Mouse (Mus musculus) liver, postnatal 0 days (tissue): ENCODE measurements around the gene Gm20388. TPM values are rescaled to one million over a fixed set of nuclear protein-coding genes. Genes with fewer than 3 reads are reported as not detected.
A peak's percentile ranks its signal among the peaks of the same experiment; 100 is the strongest.

Experiments
- ATAC-seq: fragments of 200-750 bp; cut with Nextera tagmentation; 2 replicates; pipeline ENCODE4 v1.8.0; 2017; ENCODE audit warnings: mild to moderate bottlenecking, moderate library complexity
- DNase-seq: peaks from one replicate; pipeline ENCODE4 v3.0.0-alpha.2; 2016
- H3K27ac ChIP-seq: fragments of 300-500 bp; sonication (generic); 2 replicates; pipeline ENCODE4 v1.5.1; 2014; ENCODE audit warnings: antibody characterized with exemption, moderate library complexity, mild to moderate bottlenecking, low read depth
- H3K27me3 ChIP-seq: fragments of 300-500 bp; sonication (generic); 2 replicates; pipeline ENCODE4 v1.6.1; 2014; ENCODE audit warnings: low read length, control low read depth, mixed read lengths; ENCODE audit not compliant: insufficient read depth
- H3K36me3 ChIP-seq: fragments of 300-500 bp; sonication (generic); replicated peaks from 2 replicates; pipeline ENCODE4 v1.6.1; 2014; ENCODE audit warnings: mild to moderate bottlenecking, control low read depth, low read length, moderate library complexity, mixed read lengths; ENCODE audit not compliant: insufficient read depth
- H3K4me1 ChIP-seq: fragments of 300-500 bp; sonication (generic); 2 replicates; pipeline ENCODE4 v1.6.1; 2014; ENCODE audit warnings: antibody characterized with exemption, mild to moderate bottlenecking, control low read depth; ENCODE audit not compliant: insufficient read depth
- H3K4me2 ChIP-seq: fragments of 300-500 bp; sonication (generic); 2 replicates; pipeline ENCODE4 v1.6.1; 2014; ENCODE audit warnings: low read depth, mild to moderate bottlenecking, low read length, moderate library complexity, mixed read lengths
- H3K4me3 ChIP-seq: fragments of 300-500 bp; sonication (generic); 2 replicates; pipeline ENCODE4 v1.5.1; 2014; ENCODE audit warnings: low read depth, low read length
- H3K9ac ChIP-seq: fragments of 300-500 bp; sonication (generic); replicated peaks from 2 replicates; pipeline ENCODE4 v1.6.1; 2014; ENCODE audit warnings: mild to moderate bottlenecking, moderate library complexity
- H3K9me3 ChIP-seq: fragments of 300-500 bp; sonication (generic); 2 replicates; pipeline ENCODE4 v1.6.1; 2016; ENCODE audit warnings: mild to moderate bottlenecking, control low read depth, low read length, mixed read lengths
- CTCF ChIP-seq: sonication (generic); IDR thresholded peaks from 2 replicates; pipeline ENCODE4 v1.5.1; 2016; ENCODE audit warnings: antibody characterized with exemption, low read depth
- EP300 ChIP-seq: IDR thresholded peaks from 2 replicates; pipeline ENCODE4 v1.6.1; 2016; ENCODE audit warnings: antibody characterized with exemption, low read depth, mild to moderate bottlenecking
- whole genome bisulfite sequencing: fragments of 180-500 bp; shearing (Covaris S2); extraction: QIAGEN DNeasy Blood & Tissue Kit; methylation state at CpG from one replicate; pipeline ENCODE4 v1.1.7; 2014; ENCODE audit not compliant: insufficient replicate concordance; 5-methylcytosine and 5-hydroxymethylcytosine counted together
- polyA plus RNA-seq: library from polyadenylated mRNA; unstranded; fragments of >200 nt; fragmentation: Nextera tagmentation; extraction: Ambion mirVana; gene quantifications from 2 replicates; pipeline ENCODE4 v1.2.1, GENCODE M21; 2015

Gene Gm20388
- polyA plus RNA-seq, 1 experiment from 2014 or later, result not detected

GRCm38 (mm10) chr8:124277951-124278910, 4367.6 kb downstream of the Gm20388 start:
- H3K9me3 ChIP-seq, result no peaks in the 10 kb centered on the region
- 45% methylated on average over 24 of the region's 24 CpGs for WGBS
- H3K27ac ChIP-seq, result peak overlapping the region; percentile 96
- H3K4me1 ChIP-seq, result peaks cover 51% of the 10 kb centered on the region
- peak; percentile 42 for ATAC-seq
- H3K27me3 ChIP-seq, result no peaks in the 10 kb centered on the region
- H3K4me3 ChIP-seq, result no peak overlapping the region
- TF ChIP-seq CTCF, result no peak
- no peak for TF ChIP-seq EP300
- peak; percentile 70 for DNase-seq
- peak overlapping the region; percentile 38; the same call in 1 of the 2 replicates for H3K4me2 ChIP-seq
- peak overlapping the region; percentile 10; the same call in 1 of the 2 replicates for H3K9ac ChIP-seq
- H3K36me3 ChIP-seq, result no peaks in the 10 kb centered on the region; the same call in 1 of the 2 replicates

GRCm38 (mm10) chr8:124278956-124279689, 4368.5 kb downstream of the Gm20388 start:
- ATAC-seq (peak; percentile 85), DNase-seq (peak; percentile 44)
- peak overlapping the region; percentile 36 for H3K4me2 ChIP-seq
- TF ChIP-seq CTCF (no peak), EP300 (peak; percentile 57; the same call in 1 of the 2 replicates)
- peak overlapping the region; percentile 10; the same call in 1 of the 2 replicates for H3K9ac ChIP-seq
- peak overlapping the region; percentile 96 for H3K27ac ChIP-seq
- no peaks in the 10 kb centered on the region for H3K27me3 ChIP-seq
- WGBS, result 30% methylated on average over 7 of the region's 7 CpGs
- no peak overlapping the region for H3K4me3 ChIP-seq
- no peaks in the 10 kb centered on the region for H3K9me3 ChIP-seq
- H3K4me1 ChIP-seq, result peaks cover 48% of the 10 kb centered on the region
- H3K36me3 ChIP-seq, result no peaks in the 10 kb centered on the region; the same call in 1 of the 2 replicates

GRCm38 (mm10) chr8:124279690-124279985, 4369.0 kb downstream of the Gm20388 start:
- H3K27me3 ChIP-seq, result no peaks in the 10 kb centered on the region
- no peak overlapping the region for H3K4me3 ChIP-seq
- peak overlapping the region; percentile 10; the same call in 1 of the 2 replicates for H3K9ac ChIP-seq
- peaks cover 53% of the 10 kb centered on the region for H3K4me1 ChIP-seq
- peak overlapping the region; percentile 96 for H3K27ac ChIP-seq
- H3K4me2 ChIP-seq, result peak overlapping the region; percentile 36
- no peaks in the 10 kb centered on the region; the same call in 1 of the 2 replicates for H3K36me3 ChIP-seq
- no peak for ATAC-seq
- 90% methylated on average over 5 of the region's 5 CpGs for WGBS
- H3K9me3 ChIP-seq, result no peaks in the 10 kb centered on the region
- no peak for TF ChIP-seq CTCF
- TF ChIP-seq EP300, result no peak
- DNase-seq, result no peak

GRCm38 (mm10) chr8:124281700-124282541, 4371.3 kb downstream of the Gm20388 start:
- Histone ChIP-seq H3K27me3 (no peaks in the 10 kb centered on the region), H3K4me2 (no peak overlapping the region), H3K9me3 (no peaks in the 10 kb centered on the region), H3K4me1 (peaks cover 68% of the 10 kb centered on the region), H3K27ac (no peak overlapping the region), H3K9ac (no peak overlapping the region), H3K4me3 (no peak overlapping the region), H3K36me3 (no peaks in the 10 kb centered on the region)
- 64% methylated on average over 11 of the region's 11 CpGs for WGBS
- ATAC-seq, result no peak
- TF ChIP-seq EP300, result no peak
- no peak for TF ChIP-seq CTCF
- DNase-seq, result no peak

- no peak overlapping the region for H3K4me3 ChIP-seq
- H3K27ac ChIP-seq, result no peak overlapping the region
- no peaks in the 10 kb centered on the region for H3K36me3 ChIP-seq
- H3K9me3 ChIP-seq, result no peaks in the 10 kb centered on the region
- no peak for TF ChIP-seq EP300
- TF ChIP-seq CTCF, result no peak
- DNase-seq, result no peak
- H3K9ac ChIP-seq, result no peak overlapping the region
- peaks cover 60% of the 10 kb centered on the region for H3K4me1 ChIP-seq
- H3K4me2 ChIP-seq, result no peak overlapping the region
- no peak for ATAC-seq
- H3K27me3 ChIP-seq, result no peaks in the 10 kb centered on the region
- WGBS, result 59% methylated on average over 12 of the region's 12 CpGs
Measured at GRCm38 (mm10) chr8:124282878-124283630, 4372.4 kb downstream of the Gm20388 start.
